Mouse (Mus musculus): ENCODE measurements around the gene Magoh.

The Magoh gene

DNA sequence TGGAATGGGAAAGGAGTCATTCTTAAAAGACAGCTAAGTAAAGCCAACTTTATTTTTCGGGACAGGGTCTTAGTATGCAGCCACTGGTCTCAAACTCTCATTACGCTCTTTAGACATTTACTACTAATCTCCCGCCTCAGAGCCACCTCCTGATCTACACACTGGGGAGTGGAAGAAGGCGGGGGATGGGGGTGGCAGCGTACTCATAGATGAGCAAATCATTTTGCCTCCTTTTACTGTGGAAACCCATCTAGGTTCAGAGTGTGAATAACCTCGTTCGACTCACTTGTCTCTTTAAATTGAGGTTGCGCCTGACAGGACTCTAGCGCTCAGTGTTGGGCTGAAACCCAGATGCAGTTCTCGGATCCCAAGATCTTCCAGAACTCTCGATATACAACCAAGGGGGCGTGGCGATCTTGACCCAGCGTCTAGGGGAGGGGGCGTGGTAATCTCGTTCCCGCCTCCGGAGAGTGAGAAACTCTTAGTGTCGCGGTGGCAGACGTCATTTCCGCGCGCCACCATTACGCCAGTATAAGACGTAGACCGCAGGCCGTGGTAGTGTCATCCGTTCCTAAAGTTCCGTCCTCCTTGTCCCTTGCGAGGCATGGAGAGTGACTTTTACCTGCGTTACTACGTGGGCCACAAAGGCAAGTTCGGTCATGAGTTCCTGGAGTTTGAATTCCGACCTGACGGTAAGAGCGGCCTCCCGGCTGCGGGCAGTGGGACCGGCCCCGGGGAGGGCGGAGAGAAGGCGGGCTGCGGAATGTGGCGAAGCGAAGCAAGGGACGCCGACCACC is at the start of gene Magoh:
Magoh (plus strand) TSS at position 502 of the 797 bp plus-strand sequence.
- DNase-seq (ENCODE audit: low read depth, low spot score) = peak; percentile 98

DNA sequence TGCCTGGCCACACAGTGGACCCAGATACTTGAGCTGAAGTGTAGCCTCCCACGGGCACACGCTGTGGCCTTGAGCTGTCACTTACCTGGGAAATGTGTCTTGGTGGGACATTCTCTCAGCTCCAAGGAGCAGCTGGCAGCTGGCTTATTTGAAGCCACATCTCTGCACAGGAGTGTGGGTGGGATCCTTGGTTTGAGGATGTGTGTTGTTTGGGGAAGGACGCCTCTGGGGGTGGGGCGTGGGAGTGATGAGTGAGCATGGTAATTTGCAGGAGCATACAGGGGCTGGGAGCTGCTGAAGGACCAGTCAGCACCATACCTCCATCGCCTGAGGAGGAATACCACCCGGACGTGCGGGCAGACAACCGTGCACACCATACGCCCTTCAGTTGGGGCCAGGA is 49.4 kb upstream of the Magoh start:
- peak; percentile 86 for DNase-seq (ENCODE audit: low read depth, low spot score)

DNA sequence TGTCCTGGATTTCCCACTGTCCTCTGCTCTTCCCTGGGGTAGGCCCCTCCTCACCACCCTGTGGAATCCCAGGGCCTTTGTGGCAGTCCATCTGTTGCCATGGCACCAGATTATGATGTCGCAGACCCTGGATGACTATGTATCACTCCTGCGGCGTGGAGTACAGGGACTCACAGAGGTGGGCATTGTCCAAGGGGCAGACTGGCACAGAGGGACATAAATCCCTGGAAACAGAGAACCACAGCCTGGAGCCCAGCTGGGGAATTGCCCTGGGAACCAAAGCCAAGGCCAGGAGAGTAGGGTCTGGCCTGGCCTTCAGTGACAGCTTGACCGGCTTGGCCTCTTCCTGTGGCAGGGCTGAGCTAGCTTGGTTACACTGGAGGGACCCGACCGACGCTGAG is 48.7 kb upstream of the Magoh start:
- DNase-seq (ENCODE audit: low read depth, low spot score) = peak; percentile 62

DNA sequence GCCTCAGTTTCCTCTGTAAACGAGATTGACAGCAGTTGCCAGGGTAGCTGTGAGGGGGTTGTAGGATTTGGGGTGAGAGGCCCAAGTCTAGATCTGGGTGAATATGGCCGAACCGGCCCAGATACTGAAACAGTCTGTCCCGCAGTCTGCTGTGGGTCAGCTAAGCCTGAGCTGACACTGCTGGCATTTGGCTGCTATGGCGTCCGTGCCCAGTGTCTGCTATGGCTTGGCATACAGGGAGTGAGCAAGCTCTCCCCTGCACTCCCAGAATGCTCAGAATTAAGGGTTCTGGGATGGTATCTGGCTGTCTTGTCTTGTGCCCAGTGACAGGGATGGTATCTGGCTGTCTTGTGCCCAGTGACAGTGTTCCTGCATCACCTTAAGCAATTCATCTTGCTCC is 47.9 kb upstream of the Magoh start:
- DNase-seq (ENCODE audit: low read depth, low spot score) = no peak

DNA sequence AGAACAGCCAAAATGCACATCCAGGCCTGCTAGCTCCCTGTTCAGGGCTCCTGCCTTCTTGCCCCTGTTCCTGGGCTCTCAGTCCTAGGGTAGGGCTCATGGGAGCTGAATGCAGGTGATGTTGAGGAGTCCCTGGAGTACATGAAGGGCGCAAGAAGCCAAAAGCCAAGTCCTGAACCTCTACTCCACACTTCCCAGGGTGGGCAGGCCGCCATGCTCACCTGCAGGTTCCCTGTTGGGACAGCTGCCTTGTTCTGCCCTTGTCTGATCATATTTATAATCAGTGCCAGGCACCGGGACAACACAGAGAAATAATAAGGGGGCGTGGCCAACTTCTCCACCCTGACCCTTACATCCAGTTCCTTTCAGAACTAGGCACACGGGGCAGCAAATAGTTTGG is 46.0 kb upstream of the Magoh start:
- no peak for DNase-seq (ENCODE audit: low read depth, low spot score)

DNA sequence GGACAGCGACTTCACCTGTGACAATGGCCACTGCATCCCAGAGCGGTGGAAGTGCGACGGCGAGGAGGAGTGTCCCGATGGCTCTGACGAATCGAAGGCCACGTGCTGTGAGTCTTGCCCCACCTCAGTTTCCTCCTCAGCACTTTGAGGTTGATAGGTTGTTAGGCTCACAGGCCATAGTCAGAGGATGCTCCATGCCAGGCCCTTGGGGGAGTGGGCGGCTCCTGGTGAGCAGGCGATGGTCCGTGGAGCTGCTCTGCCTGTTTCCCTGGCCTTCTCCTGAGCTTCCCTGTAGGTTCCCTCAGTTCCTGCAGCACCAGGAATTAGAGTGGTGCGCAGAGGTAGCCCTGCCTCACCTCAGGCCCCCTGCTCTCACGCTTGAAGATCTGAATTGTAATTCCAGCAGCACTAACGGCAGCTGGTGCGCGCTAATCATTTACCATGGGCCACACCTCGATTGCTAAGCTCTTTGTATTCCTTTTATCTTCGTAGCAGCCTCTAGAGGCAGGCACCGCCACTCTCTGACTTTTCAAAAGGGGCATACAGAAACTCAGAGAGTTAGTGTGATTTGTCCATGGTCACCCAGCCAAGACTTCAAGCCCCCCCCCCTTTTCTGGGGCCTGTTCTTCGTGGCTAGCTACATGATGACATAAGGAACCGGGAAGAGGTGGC is 44.8 kb upstream of the Magoh start:
- DNase-seq (ENCODE audit: low read depth, low spot score) = no peak

DNA sequence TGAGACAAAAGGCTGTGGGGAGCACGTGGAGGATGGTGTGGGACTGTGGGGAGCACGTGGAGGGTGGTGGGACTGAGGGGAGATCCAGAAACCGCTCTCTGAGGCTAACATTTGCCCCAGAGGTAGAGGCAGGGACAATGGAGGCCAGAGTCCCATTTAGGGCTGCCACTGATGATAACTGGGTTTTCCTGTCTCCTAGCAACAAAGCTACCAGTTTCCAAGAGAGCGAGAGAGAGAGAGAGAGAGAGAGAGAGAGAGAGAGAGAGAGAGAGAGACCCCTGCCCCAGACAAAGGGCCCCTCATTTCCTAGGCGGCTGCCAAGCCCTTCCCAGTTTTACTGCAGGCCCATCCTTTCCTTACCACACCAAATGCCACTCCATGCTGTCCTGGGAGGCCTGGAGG is 44.0 kb upstream of the Magoh start:
- DNase-seq (ENCODE audit: low read depth, low spot score) = no peak

DNA sequence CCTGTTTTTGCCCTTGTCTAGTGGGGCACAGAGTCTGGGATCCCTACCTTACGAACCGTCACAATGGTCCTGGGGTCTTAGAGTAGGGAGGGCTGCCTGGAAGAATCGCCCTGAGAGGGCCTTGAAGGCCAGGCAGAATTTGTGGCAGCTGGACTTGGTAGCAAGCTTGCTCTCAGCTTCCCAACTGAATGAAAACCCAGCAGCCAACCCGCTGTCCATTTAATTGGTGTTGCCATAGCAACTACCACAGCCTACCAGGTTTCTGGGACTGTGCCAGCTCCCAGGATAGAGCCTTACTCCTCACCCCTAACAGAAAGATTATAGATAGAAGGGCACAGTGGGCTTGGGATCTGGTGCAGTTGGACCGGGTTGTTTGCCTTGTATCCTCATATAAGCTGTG is 42.8 kb upstream of the Magoh start:
- DNase-seq (ENCODE audit: low read depth, low spot score) = peak; percentile 89

DNA sequence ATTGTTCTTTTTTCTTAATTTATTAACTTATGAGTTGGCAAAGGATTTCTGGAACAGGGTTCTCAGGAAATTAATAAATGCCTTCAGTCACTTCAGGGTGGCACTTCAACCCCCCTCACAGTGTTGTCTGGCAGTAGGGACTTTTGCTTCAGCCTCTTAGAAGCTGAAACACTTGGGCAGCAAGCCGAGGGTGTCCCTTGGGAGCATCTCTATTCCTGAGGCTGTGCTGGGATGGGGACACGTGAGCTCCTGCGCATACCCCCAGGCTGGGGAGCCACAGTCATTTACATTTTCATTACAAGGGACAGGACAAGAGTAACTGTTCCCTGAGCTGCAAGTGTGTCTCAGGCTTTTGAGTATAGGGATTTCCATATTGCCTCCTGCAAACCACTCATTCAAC is 41.6 kb upstream of the Magoh start:
- no peak for DNase-seq (ENCODE audit: low read depth, low spot score)

DNA sequence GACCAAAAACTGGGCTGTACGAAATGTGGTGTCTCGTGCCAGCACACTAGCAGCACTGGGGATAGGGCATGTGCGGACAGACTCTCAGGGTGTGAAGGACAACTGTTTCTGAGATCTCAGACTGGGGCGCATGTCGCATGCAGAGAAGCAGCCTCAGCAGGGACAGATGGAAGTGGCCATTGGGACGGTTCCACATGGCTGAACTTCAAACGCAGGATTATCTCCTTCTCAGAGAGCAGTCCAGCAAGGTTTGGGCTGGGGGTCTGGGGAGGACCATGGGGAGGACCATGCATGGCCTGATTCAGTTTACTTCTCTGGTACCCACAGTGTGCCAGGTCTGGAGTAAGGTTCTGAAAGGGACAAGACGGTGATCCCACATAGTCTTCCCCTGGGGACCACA is 35.9 kb upstream of the Magoh start:
- peak; percentile 84 for DNase-seq (ENCODE audit: low read depth, low spot score)

DNA sequence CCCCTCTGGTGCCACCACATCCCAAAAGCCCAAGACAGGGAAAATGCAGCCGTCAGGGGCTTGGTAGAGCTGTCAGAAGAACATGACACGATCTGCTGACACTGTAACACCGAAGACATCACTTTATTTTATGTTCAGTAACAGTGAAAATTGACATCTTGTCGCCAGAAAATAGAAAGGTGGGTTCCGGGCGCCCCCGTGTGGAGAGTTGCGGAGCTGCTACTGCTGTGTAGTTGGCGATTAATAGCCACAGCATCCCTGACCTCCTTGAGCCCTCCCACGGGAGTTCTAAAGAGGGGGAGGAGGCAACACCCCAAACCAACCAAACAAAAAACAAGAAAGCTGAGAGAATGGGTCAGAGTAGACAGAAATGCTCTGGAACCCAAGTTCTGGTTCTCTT is 34.6 kb upstream of the Magoh start:
- peak; percentile 67 for DNase-seq (ENCODE audit: low read depth, low spot score)

DNA sequence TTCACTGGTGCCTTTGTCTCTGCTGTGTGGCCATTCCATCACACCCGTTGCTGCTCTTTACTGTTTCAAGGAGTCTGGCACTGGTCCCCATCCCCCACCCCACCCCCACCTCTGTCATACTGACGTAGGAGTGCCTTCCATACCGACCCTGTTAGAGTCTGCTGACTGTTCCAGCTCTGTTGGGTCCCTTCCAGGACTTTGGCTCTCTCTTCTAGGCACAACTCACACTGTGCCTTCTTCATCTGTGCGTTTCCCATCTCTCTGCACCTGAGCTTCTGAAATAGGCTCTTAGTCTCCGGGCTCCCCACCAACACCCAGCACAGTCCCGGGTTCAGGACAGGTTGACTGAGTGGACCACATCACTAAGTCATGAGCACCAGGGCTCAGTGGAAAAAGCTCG is 32.8 kb upstream of the Magoh start:
- DNase-seq (ENCODE audit: low read depth, low spot score) = peak; percentile 54

DNA sequence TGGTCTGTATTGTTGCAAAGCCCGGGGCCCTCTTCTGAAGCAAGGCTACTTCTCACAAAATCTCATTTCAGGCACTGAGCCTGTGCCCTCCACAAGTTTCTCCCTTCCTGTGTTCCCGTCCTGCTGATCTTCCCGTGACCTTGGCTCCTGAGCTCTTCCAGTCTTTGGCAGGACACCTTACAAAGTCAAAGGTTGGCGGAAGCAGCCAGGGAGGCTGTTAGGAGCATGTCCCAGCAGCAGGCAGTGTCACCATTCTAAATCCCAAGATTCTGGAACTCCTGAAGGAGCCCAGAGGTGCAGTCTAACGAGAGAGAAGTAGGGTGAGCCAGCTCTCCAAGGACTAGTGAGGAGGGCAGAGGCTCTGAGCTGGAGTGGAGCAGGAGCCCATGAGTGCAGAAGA is 31.0 kb upstream of the Magoh start:
- DNase-seq (ENCODE audit: low read depth, low spot score) = no peak

DNA sequence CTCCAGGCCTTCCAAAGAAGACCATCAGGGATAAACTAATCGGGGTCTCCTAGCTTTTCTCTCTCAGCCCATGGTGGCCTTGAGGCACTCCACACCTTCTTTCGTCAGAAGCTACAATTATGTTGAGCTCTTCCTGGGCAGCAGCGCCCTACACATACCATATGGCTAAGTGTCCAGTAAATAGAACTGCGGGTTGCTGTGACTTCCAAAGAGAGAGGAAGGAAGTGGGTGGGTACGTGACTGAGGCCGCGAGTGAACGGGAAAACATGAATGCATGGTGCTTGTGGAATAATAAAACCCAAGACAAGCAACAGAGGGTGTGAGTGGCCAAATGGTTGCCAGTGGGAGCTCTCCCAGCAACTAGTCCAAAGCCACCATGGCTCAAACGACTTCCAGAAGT is 29.9 kb upstream of the Magoh start:
- no peak for DNase-seq (ENCODE audit: low read depth, low spot score)

DNA sequence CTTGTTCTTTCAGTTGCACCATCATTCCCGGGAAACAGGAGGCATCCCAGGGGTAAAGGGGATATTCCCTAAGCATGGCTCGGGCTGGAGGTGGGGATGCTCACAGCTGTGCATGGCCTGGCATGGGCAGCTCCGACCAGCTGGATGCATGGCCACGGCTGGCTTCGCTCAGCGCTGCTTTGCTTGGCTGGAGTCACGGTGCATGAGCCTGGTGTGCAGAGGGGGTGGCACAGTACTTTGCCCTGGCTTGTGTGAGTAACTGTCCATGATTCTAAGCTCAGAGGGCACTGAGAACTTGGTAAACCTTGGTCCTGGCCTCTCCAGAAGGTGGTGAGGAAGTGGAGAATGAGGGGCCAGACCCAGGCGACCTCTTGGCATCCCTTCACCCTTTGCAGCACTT is 29.5 kb upstream of the Magoh start:
- no peak for DNase-seq (ENCODE audit: low read depth, low spot score)

DNA sequence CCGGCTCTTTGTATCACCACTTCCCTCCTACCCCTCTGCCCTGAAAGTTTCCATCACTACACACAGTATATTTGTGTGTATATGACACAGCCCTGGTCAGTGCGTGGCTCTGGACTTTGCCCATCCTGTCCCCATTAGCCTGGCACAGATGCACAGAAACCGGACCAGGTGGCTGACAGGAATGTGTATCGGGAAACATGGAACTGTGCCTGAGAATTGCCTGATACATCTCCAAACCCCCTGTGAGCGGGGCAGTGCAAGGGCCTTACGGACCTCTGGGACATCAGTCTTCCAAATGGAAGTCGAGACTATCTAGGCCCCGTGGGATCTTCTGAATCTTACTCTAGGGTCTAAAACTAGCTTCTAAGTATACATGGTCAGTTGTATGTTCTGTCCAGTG is 26.2 kb upstream of the Magoh start:
- DNase-seq (ENCODE audit: low read depth, low spot score) = no peak

DNA sequence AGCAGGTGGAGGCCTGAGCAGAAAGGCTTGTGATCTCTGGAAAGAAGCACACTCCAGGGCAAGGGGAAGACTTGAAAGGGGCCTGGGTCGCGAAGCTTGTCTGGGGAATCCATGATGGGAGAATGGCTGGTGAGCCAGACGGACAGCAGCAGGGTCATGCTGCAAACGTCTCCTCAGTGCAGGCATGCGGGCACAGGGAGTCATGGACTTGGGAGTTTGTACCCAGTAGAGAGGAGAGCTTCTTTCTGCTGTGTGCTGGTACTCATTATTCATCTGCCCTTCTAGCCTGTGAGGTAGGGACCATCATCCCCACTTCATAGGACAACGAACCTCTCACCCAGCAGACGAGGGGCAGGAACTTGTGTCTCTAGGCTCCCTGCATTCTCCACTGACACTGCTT is 25.7 kb upstream of the Magoh start:
- DNase-seq (ENCODE audit: low read depth, low spot score) = no peak

DNA sequence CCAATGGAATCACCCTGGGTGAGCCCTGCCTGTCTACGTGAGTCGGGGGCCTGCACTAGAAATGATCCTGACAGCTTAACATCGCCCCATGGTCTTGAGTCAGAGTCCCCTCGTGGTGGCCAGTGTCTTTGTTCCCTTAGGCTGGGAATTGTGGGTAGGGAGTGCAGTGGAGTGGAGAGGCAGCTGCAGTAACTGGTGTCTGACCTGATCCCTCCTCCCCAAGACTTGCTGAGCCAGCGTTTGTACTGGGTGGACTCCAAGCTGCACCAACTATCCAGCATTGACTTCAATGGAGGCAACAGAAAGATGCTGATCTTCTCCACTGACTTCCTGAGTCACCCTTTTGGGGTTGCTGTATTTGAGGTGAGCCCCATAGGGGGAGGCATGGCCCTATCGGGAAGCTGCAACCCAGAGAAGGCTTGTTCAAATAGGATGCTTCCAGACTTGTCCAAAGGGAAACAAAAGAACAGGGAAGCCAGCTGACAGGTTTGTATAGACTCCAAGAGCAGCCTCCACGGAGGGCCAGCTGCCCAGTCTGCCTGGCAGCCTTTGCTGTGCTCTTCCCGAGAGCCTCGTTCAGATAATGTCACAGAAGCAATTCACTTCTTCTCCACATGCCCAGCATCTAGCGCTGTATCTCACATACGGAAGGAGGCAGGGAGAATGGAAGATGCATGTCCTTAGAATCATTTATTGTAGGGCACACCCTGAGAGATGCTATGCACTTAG is 22.4 kb upstream of the Magoh start:
- peak; percentile 91 for DNase-seq (ENCODE audit: low read depth, low spot score)

DNA sequence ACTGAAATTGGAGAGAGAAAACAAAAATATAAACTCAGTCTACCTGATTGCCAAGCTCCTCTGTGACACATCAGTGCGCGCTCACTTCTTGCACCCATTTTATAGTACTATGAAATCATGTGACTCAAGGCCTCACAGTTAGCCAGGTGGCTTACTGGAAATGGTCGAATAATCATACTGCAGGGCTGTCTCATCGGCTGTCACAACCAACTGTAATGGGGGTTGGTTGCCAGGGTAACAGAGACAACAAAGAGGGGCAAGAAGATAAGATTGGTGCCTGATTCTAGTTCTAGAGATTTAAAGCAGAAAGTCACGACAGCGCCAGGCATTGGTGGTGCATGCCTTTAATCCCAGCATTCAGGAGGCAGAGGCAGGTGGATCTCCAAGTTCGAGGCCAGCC is 20.6 kb upstream of the Magoh start:
- no peak for DNase-seq (ENCODE audit: low read depth, low spot score)

DNA sequence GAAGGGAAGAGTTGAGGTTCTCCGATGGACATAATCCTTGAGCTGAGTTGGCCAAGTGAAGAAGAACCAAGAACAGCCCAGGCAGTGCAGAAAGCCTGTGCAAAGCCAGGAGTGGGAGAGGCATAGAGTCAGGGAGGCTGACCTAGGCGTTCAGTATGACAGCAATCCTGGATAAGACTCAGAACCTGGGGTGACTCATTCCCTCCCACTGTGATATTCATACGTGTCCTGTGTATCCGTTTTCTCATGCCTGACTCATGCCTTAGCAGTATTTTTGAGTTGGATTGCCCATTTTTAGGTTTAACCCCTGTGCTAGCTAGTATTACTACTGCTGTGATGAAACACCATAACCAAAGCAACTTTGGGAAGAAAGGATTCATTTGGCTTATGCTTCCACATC is 14.7 kb upstream of the Magoh start:
- DNase-seq (ENCODE audit: low read depth, low spot score) = peak; percentile 81

DNA sequence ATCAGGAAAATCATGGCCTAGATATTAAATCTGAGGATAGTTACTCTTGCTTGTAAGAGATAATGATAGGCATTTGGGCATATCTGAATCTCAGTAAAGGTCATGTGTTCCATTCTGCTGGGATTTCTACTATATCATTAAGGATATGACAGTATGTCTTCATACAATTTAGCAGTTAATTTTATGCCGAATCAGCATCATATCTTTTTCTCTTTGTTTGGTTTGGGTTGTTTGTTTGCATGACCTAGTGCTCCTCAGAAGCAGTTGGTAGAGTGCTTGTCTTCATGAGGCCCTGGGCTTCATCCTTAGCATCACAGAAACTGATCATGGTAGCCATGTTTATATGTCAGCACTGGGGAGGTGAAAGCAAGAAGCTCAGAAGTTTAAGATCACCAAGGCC is 2.1 kb downstream of the Magoh start:
- DNase-seq (ENCODE audit: low read depth, low spot score) = no peak

DNA sequence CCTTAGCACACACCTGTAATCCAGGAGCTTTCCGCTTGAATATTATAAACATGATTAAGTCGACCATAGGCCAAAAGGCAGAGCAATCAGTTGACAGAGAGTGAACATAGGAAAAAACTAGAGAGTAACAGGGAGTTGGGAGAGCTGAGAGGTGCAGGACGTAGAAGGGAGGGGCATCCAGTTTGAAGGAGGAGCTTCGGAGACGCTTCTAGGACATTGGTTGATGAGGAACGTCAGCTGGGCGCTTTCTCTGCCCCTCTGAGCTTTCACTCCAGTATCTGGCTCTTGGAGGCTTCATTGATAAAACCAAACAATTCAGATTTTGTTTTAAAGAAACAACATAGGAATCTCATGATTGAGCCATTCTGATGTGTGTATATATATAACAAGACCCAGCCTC is 6.8 kb downstream of the Magoh start:
- no peak for DNase-seq (ENCODE audit: low read depth, low spot score)

DNA sequence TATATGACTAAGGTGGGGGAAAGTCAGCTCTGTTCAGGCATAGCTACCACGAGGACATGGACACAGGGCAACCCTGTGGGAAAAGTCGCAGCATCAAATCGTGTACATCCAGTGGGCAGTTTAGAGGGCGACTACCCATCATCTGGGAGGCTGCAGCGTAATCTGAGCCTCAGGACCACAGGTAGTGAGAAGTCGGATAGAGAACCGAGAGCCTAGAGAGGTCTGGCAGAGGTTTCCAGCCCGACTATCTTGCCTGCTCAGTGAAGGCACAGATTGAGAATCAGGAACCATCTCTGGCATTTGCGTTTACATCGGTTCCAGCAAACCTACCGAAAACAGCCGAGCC is 9.8 kb downstream of the Magoh start:
- DNase-seq (ENCODE audit: low read depth, low spot score) = no peak

Data from brain, adult 2 months (tissue).